Mouse (Mus musculus) liver, adult 2 months (tissue): ENCODE measurements at regions not wholly inside any gene's neighbourhood (a gene's known extent, or its start where the extent isn't known, plus 50 kb on each side); places are given as distances from the start of the nearest gene placed in this dataset.

ENCODE experiments used
- DNase-seq: peaks from one replicate; pipeline ENCODE4 v3.0.0-alpha.2; 2011; ENCODE audit warnings: low read depth, low spot score; ENCODE audit errors: extremely low read depth
- H3K27ac ChIP-seq: fragments of 200-500 bp; replicated peaks from 2 replicates; pipeline ENCODE4 v1.5.1; 2012; ENCODE audit warnings: low read depth, mild to moderate bottlenecking, control low read depth, inconsistent platforms, low read length; ENCODE audit not compliant: insufficient read depth
- H3K27me3 ChIP-seq: fragments of 200-500 bp; 2 replicates; pipeline ENCODE4 v1.6.1; 2012; ENCODE audit warnings: mild to moderate bottlenecking, moderate library complexity, low read length, inconsistent platforms; ENCODE audit not compliant: control insufficient read depth, insufficient read depth
- H3K36me3 ChIP-seq: fragments of 200-500 bp; 2 replicates; pipeline ENCODE4 v1.6.1; 2012; ENCODE audit warnings: low read length, inconsistent platforms; ENCODE audit not compliant: control insufficient read depth, insufficient read depth
- H3K4me1 ChIP-seq: fragments of 200-500 bp; 2 replicates; pipeline ENCODE4 v1.6.1; 2011; ENCODE audit warnings: low read length; ENCODE audit not compliant: control insufficient read depth, insufficient read depth
- H3K4me3 ChIP-seq: fragments of 200-500 bp; 2 replicates; pipeline ENCODE4 v1.5.1; 2011; ENCODE audit warnings: low read depth, mild to moderate bottlenecking, control low read depth, low read length, moderate library complexity; ENCODE audit not compliant: insufficient read depth
- H3K79me2 ChIP-seq: fragments of 200-500 bp; 2 replicates; pipeline ENCODE4 v1.6.1; 2012; ENCODE audit warnings: inconsistent platforms, mild to moderate bottlenecking, low read length, moderate library complexity; ENCODE audit not compliant: control insufficient read depth, insufficient read depth
- H3K9ac ChIP-seq: fragments of 200-500 bp; 2 replicates; pipeline ENCODE4 v1.6.1; 2012; ENCODE audit warnings: low read depth, mild to moderate bottlenecking, control low read depth, inconsistent platforms, low read length
- CTCF ChIP-seq: fragments of 200-500 bp; IDR thresholded peaks from 2 replicates; pipeline ENCODE4 v1.5.1; 2011; ENCODE audit warnings: low read depth, low read length, control low read depth
- POLR2A ChIP-seq: fragments of 200-500 bp; IDR thresholded peaks from 2 replicates; pipeline ENCODE4 v1.6.1; 2011; ENCODE audit warnings: low read length, control low read depth; ENCODE audit not compliant: insufficient read depth; ENCODE audit errors: extremely low read depth
- WGBS: fragments of 180-500 bp; shearing (Covaris S2); methylation state at CpG from one replicate; pipeline ENCODE4 v1.1.7; 2018; 5-methylcytosine and 5-hydroxymethylcytosine counted together

- no peaks in the 10 kb centered on the region for H3K36me3 ChIP-seq
- TF ChIP-seq CTCF = no peak
- no peak for TF ChIP-seq POLR2A
- no peaks in the 10 kb centered on the region for H3K27me3 ChIP-seq
- 90% methylated on average over 4 of the region's 4 CpGs for WGBS
- H3K9ac ChIP-seq = no peak overlapping the region
- H3K4me1 ChIP-seq = no peaks in the 10 kb centered on the region
- DNase-seq = no peak
- H3K79me2 ChIP-seq = no peaks in the 10 kb centered on the region
- H3K4me3 ChIP-seq = no peak overlapping the region
- H3K27ac ChIP-seq = no peak overlapping the region
Observed at GRCm38 (mm10) chr2:101209136-101209535, 415.4 kb upstream of the Rag2 start.

DNA sequence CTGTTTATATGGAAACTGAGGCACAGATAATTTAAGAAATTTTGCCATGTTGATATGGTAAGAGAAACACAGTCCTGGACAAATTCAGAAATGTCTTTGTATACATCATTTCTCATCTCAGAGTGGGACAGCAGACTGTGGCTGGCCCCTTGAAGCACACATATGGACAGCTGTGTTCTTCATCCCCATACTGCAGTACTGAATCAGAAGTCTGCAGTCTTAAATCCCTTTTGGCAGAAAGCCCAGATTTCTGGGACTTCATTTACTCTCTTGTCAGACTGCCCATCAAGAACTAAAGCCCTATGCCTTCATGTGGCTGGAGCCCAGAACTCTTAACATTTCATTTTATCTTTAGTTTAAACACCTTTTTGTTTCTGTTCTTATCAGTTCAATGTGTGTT, 403.8 kb upstream of the Rag2 start:
- H3K27ac ChIP-seq = no peak overlapping the region
- no peak overlapping the region for H3K4me3 ChIP-seq
- peak; percentile 5 for DNase-seq
- H3K4me1 ChIP-seq = no peaks in the 10 kb centered on the region
- no peak for TF ChIP-seq POLR2A
- TF ChIP-seq CTCF = no peak
- no peaks in the 10 kb centered on the region for H3K27me3 ChIP-seq
- no peaks in the 10 kb centered on the region for H3K36me3 ChIP-seq
- H3K79me2 ChIP-seq = no peaks in the 10 kb centered on the region
- no peak overlapping the region for H3K9ac ChIP-seq

DNA sequence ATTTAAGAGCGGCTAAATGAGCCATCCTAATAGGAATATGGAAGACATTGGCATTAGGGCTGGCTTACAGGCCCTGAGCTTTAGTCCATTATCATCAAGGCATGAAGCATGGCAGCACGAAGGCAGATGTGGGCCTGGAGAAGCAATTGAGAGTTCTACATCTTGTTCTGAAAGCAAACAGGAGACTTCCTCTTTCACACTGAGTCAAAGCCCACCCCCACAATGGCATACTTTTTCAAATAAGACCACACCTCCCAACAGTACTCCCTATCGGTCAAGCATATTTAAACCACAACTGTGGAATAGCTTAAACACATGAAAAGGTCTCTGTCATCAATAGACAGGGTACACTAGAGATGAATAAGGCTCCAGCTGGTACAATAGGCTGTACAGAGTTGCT, 381.5 kb upstream of the Rag2 start:
- no peaks in the 10 kb centered on the region for H3K36me3 ChIP-seq
- no peak for DNase-seq
- H3K27ac ChIP-seq = no peak overlapping the region
- H3K4me3 ChIP-seq = no peak overlapping the region
- TF ChIP-seq POLR2A = no peak
- no peak for TF ChIP-seq CTCF
- no peak overlapping the region for H3K9ac ChIP-seq
- no peaks in the 10 kb centered on the region for H3K79me2 ChIP-seq
- H3K27me3 ChIP-seq = no peaks in the 10 kb centered on the region
- WGBS = 82% methylated on average over 3 of the region's 3 CpGs
- H3K4me1 ChIP-seq = no peaks in the 10 kb centered on the region

DNA sequence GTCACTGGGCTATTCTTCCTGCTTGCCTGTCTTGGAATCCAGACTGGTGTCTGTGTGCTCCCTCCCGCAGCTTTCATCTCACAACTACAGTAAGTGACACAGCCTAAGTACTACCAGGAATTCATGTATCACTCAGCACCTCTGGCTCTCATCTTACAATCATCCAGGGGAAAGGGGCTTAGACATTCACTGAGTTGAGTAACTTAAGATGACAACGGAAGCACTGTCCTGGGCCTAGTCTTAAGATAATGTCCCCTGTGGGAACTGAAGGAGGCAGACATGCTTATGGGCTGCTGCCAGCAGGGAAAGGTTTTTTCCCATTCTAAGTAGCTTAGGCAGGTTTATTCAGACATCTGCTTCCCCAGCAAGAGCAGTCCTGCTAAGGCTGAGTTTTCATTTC, 377.4 kb upstream of the Rag2 start:
- no peaks in the 10 kb centered on the region for H3K4me1 ChIP-seq
- TF ChIP-seq CTCF = no peak
- no peak for TF ChIP-seq POLR2A
- DNase-seq = no peak
- no peak overlapping the region for H3K27ac ChIP-seq
- H3K9ac ChIP-seq = no peak overlapping the region
- 79% methylated on average over 2 of the region's 2 CpGs for WGBS
- H3K36me3 ChIP-seq = no peaks in the 10 kb centered on the region
- H3K27me3 ChIP-seq = no peaks in the 10 kb centered on the region
- H3K79me2 ChIP-seq = no peaks in the 10 kb centered on the region
- H3K4me3 ChIP-seq = no peak overlapping the region

- Histone ChIP-seq H3K4me1 (no peaks in the 10 kb centered on the region), H3K4me3 (no peak overlapping the region), H3K27me3 (no peaks in the 10 kb centered on the region), H3K79me2 (no peaks in the 10 kb centered on the region), H3K9ac (no peak overlapping the region), H3K36me3 (no peaks in the 10 kb centered on the region), H3K27ac (no peak overlapping the region)
- DNase-seq = no peak
- TF ChIP-seq CTCF = no peak
- TF ChIP-seq POLR2A = no peak
- 69% methylated on average over 3 of the region's 3 CpGs for WGBS
Observed at GRCm38 (mm10) chr2:101252228-101252627, 372.3 kb upstream of the Rag2 start.

GRCm38 (mm10) chr2:101256464-101256863, 368.1 kb upstream of the Rag2 start:
- TF ChIP-seq CTCF (no peak), POLR2A (no peak)
- no peak for DNase-seq
- Histone ChIP-seq H3K9ac (no peak overlapping the region), H3K4me3 (no peak overlapping the region), H3K27ac (no peak overlapping the region), H3K4me1 (no peaks in the 10 kb centered on the region), H3K27me3 (no peaks in the 10 kb centered on the region), H3K36me3 (no peaks in the 10 kb centered on the region), H3K79me2 (no peaks in the 10 kb centered on the region)
- WGBS = 59% methylated on average over 3 of the region's 3 CpGs
